Mouse (Mus musculus): Measurements from ENCODE around the gene Tmem82.

DNA sequence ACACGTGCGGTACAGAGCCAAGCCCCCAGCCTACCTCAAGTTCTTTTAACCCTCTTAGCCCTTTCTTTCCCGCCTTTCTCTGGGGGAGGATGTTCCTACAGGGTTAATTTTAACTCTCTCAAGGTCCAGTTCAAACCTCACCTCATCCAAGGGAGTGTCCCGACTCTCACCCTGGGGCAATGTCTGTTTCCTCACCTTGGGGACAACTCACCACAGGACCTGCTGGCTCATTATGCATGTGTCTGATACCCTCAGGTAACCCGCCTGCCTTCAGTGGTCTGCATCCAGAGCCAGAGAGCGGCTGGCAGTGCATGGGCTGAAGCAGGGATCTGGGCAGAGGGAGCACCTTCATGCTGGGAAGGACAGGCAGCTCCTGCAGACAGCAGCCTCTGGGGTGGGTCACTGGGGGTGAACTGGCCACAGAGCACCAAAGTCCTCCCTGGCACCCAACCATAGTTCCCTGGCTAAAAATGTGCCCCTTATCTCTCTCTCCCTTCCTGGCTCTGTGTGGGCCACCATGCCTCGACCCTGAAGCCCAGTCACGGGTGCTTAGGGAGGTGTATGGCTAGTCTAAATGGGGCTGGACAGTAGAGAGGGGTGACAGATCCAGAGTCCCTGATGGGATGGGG is 21.6 kb downstream of the Tmem82 start:
- TF ChIP-seq CTCF (IDR thresholded peaks at IDR 0.05; ENCODE audit: low read depth, low read length) (no peak), POLR2A (IDR thresholded peaks at IDR 0.05; ENCODE audit: borderline replicate concordance, low read depth, low read length) (no peak)

All from bone marrow macrophage, adult 2 months (primary cell).